Mouse (Mus musculus): Measurements from ENCODE around the gene Sh3bp5. TPM values are rescaled to one million over a fixed set of nuclear protein-coding genes. Genes with fewer than 3 reads are reported as not detected.

Sh3bp5 gene
- polyA plus RNA-seq, 1 experiment from 2014 or later, result 14.3 TPM

GRCm38 (mm10) chr14:31323849-31324792 is 111.8 kb downstream of the Sh3bp5 start, which contains the start of gene Dnah1:
Dnah1 (minus strand) TSS chr14:31323896.
- WGBS, result 28% methylated on average over 28 of the region's 28 CpGs
- H3K9me3 ChIP-seq (ENCODE audit: control insufficient read depth, low read length), result no peaks in the 10 kb centered on the region
- peak; percentile 75 for ATAC-seq (ENCODE audit: low FRiP score, low TSS enrichment)
- 0 out of 2 replicates have a peak within 1 kb of the TSS, but pooled peaks have one; percentile 24 for H3K27ac ChIP-seq (ENCODE audit: low read depth, low read length)
- H3K36me3 ChIP-seq (ENCODE audit: control insufficient read depth, insufficient read depth, low read length), result no peaks in the 10 kb centered on the region
- H3K27me3 ChIP-seq (ENCODE audit: control insufficient read depth, insufficient read depth, low read length), result no peaks in the 10 kb centered on the region
- peaks cover 9% of the 10 kb centered on the region for H3K4me1 ChIP-seq (ENCODE audit: control insufficient read depth, insufficient read depth, low read length)
- H3K4me3 ChIP-seq (ENCODE audit: low read length), result peak within 1 kb of the TSS; percentile 37
- peak within 1 kb of the TSS; percentile 68 for H3K4me2 ChIP-seq (replicated peaks; ENCODE audit: low read depth, low read length)
- H3K9ac ChIP-seq (ENCODE audit: low read depth, low read length), result peak within 1 kb of the TSS; percentile 45; the same call in 1 of the 2 replicates

DNA sequence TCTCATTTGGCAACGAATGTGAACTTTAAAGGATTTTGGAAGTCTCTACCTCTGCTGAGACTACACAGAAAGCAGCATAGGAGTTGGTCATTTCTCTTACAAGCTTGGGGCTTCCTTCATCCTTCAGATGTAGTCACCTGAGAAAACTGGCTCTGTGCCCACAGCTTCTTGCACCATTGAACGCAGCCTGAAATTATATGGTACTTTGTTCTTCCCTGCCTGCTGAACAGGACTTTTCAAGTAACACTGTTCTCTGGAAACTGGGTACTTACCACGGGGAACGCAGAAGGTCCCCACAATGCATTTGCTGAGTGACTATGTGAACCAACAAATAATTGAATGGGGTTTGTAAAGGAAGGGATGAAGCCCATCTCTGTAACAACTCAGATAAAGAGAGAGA is 112.7 kb downstream of the Sh3bp5 start:
- no peaks in the 10 kb centered on the region for H3K36me3 ChIP-seq (ENCODE audit: control insufficient read depth, insufficient read depth, low read length)
- peak overlapping the region; percentile 68 for H3K4me2 ChIP-seq (replicated peaks; ENCODE audit: low read depth, low read length)
- no peak overlapping the region for H3K27ac ChIP-seq (ENCODE audit: low read depth, low read length)
- peaks cover 9% of the 10 kb centered on the region for H3K4me1 ChIP-seq (ENCODE audit: control insufficient read depth, insufficient read depth, low read length)
- H3K9ac ChIP-seq (ENCODE audit: low read depth, low read length), result peak overlapping the region; percentile 45; the same call in 1 of the 2 replicates
- H3K4me3 ChIP-seq (ENCODE audit: low read length), result peak overlapping the region; percentile 37
- no peaks in the 10 kb centered on the region for H3K9me3 ChIP-seq (ENCODE audit: control insufficient read depth, low read length)
- H3K27me3 ChIP-seq (ENCODE audit: control insufficient read depth, insufficient read depth, low read length), result no peaks in the 10 kb centered on the region
- whole genome bisulfite sequencing, result 78% methylated on average over 4 of the region's 4 CpGs
- ATAC-seq (ENCODE audit: low FRiP score, low TSS enrichment), result no peak

GRCm38 (mm10) chr14:31322191-31322590 is 113.7 kb downstream of the Sh3bp5 start:
- no peaks in the 10 kb centered on the region for H3K36me3 ChIP-seq (ENCODE audit: control insufficient read depth, insufficient read depth, low read length)
- H3K4me2 ChIP-seq (replicated peaks; ENCODE audit: low read depth, low read length), result no peak overlapping the region
- ATAC-seq (ENCODE audit: low FRiP score, low TSS enrichment), result no peak
- 91% methylated on average over 3 of the region's 3 CpGs for WGBS
- no peak overlapping the region for H3K9ac ChIP-seq (ENCODE audit: low read depth, low read length)
- H3K4me1 ChIP-seq (ENCODE audit: control insufficient read depth, insufficient read depth, low read length), result peaks cover 9% of the 10 kb centered on the region
- H3K27me3 ChIP-seq (ENCODE audit: control insufficient read depth, insufficient read depth, low read length), result no peaks in the 10 kb centered on the region
- H3K4me3 ChIP-seq (ENCODE audit: low read length), result no peak overlapping the region
- H3K9me3 ChIP-seq (ENCODE audit: control insufficient read depth, low read length), result no peaks in the 10 kb centered on the region
- no peak overlapping the region for H3K27ac ChIP-seq (ENCODE audit: low read depth, low read length)

DNA sequence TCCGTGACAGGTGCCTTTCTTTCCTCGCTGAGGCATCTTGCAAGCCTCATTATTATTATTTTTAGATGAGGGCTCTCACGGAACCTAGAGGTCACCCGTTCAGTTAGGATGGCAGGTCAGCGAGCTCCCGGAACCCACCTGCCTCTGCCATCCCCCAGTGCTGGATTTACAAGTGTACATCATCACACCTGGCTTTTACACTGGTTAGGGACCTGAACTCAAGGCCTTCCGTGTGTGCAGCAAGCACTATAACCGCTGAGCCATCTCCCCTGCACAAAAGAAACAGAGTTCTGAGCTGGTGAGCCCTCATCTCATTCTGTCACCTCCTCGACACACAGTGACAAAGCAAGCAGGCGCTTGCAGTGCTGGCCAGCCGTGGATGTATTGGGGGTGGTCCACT is 114.7 kb downstream of the Sh3bp5 start:
- ATAC-seq (ENCODE audit: low FRiP score, low TSS enrichment), result no peak
- H3K27ac ChIP-seq (ENCODE audit: low read depth, low read length), result no peak overlapping the region
- WGBS, result 88% methylated on average over 11 of the region's 11 CpGs
- no peak overlapping the region for H3K4me3 ChIP-seq (ENCODE audit: low read length)
- H3K4me1 ChIP-seq (ENCODE audit: control insufficient read depth, insufficient read depth, low read length), result peaks cover 9% of the 10 kb centered on the region
- no peak overlapping the region for H3K9ac ChIP-seq (ENCODE audit: low read depth, low read length)
- H3K36me3 ChIP-seq (ENCODE audit: control insufficient read depth, insufficient read depth, low read length), result no peaks in the 10 kb centered on the region
- no peak overlapping the region for H3K4me2 ChIP-seq (replicated peaks; ENCODE audit: low read depth, low read length)
- no peaks in the 10 kb centered on the region for H3K27me3 ChIP-seq (ENCODE audit: control insufficient read depth, insufficient read depth, low read length)
- H3K9me3 ChIP-seq (ENCODE audit: control insufficient read depth, low read length), result no peaks in the 10 kb centered on the region

- no peak for ATAC-seq (ENCODE audit: low FRiP score, low TSS enrichment)
- no peak overlapping the region for H3K4me3 ChIP-seq (ENCODE audit: low read length)
- peaks cover 9% of the 10 kb centered on the region for H3K4me1 ChIP-seq (ENCODE audit: control insufficient read depth, insufficient read depth, low read length)
- H3K27ac ChIP-seq (ENCODE audit: low read depth, low read length), result no peak overlapping the region
- no peak overlapping the region for H3K9ac ChIP-seq (ENCODE audit: low read depth, low read length)
- H3K36me3 ChIP-seq (ENCODE audit: control insufficient read depth, insufficient read depth, low read length), result no peaks in the 10 kb centered on the region
- no peak overlapping the region for H3K4me2 ChIP-seq (replicated peaks; ENCODE audit: low read depth, low read length)
- no peaks in the 10 kb centered on the region for H3K27me3 ChIP-seq (ENCODE audit: control insufficient read depth, insufficient read depth, low read length)
- H3K9me3 ChIP-seq (ENCODE audit: control insufficient read depth, low read length), result no peaks in the 10 kb centered on the region
- WGBS, result 83% methylated on average over 10 of the region's 10 CpGs
Observed at GRCm38 (mm10) chr14:31319546-31319945, 116.3 kb downstream of the Sh3bp5 start.

GRCm38 (mm10) chr14:31317754-31318153 is 118.1 kb downstream of the Sh3bp5 start:
- Histone ChIP-seq H3K27me3 (ENCODE audit: control insufficient read depth, insufficient read depth, low read length) (no peaks in the 10 kb centered on the region), H3K36me3 (ENCODE audit: control insufficient read depth, insufficient read depth, low read length) (no peaks in the 10 kb centered on the region), H3K4me2 (replicated peaks; ENCODE audit: low read depth, low read length) (no peak overlapping the region), H3K9ac (ENCODE audit: low read depth, low read length) (no peak overlapping the region), H3K27ac (ENCODE audit: low read depth, low read length) (no peak overlapping the region), H3K4me1 (ENCODE audit: control insufficient read depth, insufficient read depth, low read length) (no peaks in the 10 kb centered on the region), H3K4me3 (ENCODE audit: low read length) (no peak overlapping the region), H3K9me3 (ENCODE audit: control insufficient read depth, low read length) (no peaks in the 10 kb centered on the region)
- WGBS, result 83% methylated on average over 3 of the region's 3 CpGs
- no peak for ATAC-seq (ENCODE audit: low FRiP score, low TSS enrichment)

GRCm38 (mm10) chr14:31316613-31317012 is 119.3 kb downstream of the Sh3bp5 start:
- 52% methylated on average over 12 of the region's 12 CpGs for WGBS
- no peak overlapping the region for H3K4me3 ChIP-seq (ENCODE audit: low read length)
- H3K4me2 ChIP-seq (replicated peaks; ENCODE audit: low read depth, low read length), result no peak overlapping the region
- H3K36me3 ChIP-seq (ENCODE audit: control insufficient read depth, insufficient read depth, low read length), result no peaks in the 10 kb centered on the region
- H3K27me3 ChIP-seq (ENCODE audit: control insufficient read depth, insufficient read depth, low read length), result no peaks in the 10 kb centered on the region
- no peak overlapping the region for H3K27ac ChIP-seq (ENCODE audit: low read depth, low read length)
- no peaks in the 10 kb centered on the region for H3K9me3 ChIP-seq (ENCODE audit: control insufficient read depth, low read length)
- H3K9ac ChIP-seq (ENCODE audit: low read depth, low read length), result no peak overlapping the region
- no peaks in the 10 kb centered on the region for H3K4me1 ChIP-seq (ENCODE audit: control insufficient read depth, insufficient read depth, low read length)
- no peak for ATAC-seq (ENCODE audit: low FRiP score, low TSS enrichment)

DNA sequence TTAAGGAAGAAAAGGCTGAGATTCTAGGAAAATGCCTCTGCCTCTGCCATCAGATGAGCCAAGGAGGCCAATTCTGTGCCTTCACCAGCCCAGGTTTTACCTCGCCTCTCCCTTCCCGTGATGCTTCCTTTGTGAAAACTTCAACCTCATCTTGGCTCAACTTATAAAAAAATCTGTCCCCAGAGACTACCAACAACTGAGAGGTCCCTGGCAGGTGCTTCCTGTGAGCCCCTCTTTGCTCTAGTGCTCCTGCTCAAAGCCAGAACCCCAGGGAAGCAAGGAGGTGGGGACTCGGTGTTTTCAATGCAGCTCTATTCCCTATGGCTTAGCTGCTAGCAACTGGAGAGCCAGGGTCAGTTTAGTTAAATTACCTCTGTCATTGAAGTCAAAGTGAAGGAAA is 122.7 kb downstream of the Sh3bp5 start:
- H3K27ac ChIP-seq (ENCODE audit: low read depth, low read length), result no peak overlapping the region
- no peak overlapping the region for H3K4me3 ChIP-seq (ENCODE audit: low read length)
- ATAC-seq (ENCODE audit: low FRiP score, low TSS enrichment), result no peak

More for the DNA sequence above, 122.7 kb downstream of the Sh3bp5 start:
- no peaks in the 10 kb centered on the region for H3K4me1 ChIP-seq (ENCODE audit: control insufficient read depth, insufficient read depth, low read length)
- no peaks in the 10 kb centered on the region for H3K36me3 ChIP-seq (ENCODE audit: control insufficient read depth, insufficient read depth, low read length)
- no peak overlapping the region for H3K4me2 ChIP-seq (replicated peaks; ENCODE audit: low read depth, low read length)
- 55% methylated on average over 3 of the region's 3 CpGs for WGBS
- H3K9me3 ChIP-seq (ENCODE audit: control insufficient read depth, low read length), result no peaks in the 10 kb centered on the region
- H3K27me3 ChIP-seq (ENCODE audit: control insufficient read depth, insufficient read depth, low read length), result no peaks in the 10 kb centered on the region
- H3K9ac ChIP-seq (ENCODE audit: low read depth, low read length), result no peak overlapping the region
